Mouse (Mus musculus) thymus, adult 2 months (tissue): ENCODE results near the gene Rbm4b.

Experiments
- CTCF ChIP-seq: fragments of 200-500 bp; IDR thresholded peaks from 2 replicates; pipeline ENCODE4 v1.5.1; 2012; ENCODE audit warnings: mild to moderate bottlenecking, control low read depth, low read length, moderate library complexity, borderline replicate concordance; ENCODE audit not compliant: control insufficient read depth, poor library complexity, insufficient read depth; ENCODE audit errors: extremely low read depth
- POLR2A ChIP-seq: fragments of 200-500 bp; IDR thresholded peaks from 2 replicates; pipeline ENCODE4 v1.6.1; 2012; ENCODE audit warnings: mild to moderate bottlenecking, low read length, control low read depth, moderate library complexity; ENCODE audit not compliant: control insufficient read depth, poor library complexity, insufficient read depth; ENCODE audit errors: extremely low read depth

DNA sequence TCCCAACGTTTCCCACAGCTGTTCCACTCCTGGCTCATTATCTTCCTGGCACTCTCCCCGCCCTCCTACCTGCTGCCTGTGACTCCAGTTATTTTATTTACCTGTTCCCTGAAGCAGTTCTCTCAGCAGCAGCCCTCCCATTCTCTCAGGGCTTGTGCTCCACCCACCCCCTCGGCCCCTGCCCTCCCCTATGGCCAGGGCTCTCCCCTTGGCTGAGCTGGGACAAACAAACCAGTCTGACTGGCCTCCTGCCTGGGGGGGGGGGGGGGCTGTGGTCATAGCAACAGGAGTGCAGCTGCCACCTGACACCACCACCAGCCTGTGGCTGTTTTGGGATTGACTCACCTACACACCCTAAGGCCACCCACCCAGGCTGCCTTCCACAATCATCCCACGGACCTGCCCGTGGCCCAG lies 36.9 kb upstream of the Rbm4b start:
- no peak for TF ChIP-seq POLR2A
- TF ChIP-seq CTCF: no peak
